Mouse (Mus musculus): ENCODE data around the gene Usp21. TPM values are rescaled to one million over a fixed set of nuclear protein-coding genes. Genes with fewer than 3 reads are reported as not detected.

Gene Usp21
- polyA plus RNA-seq, 1 experiment from 2014 or later, result 89.7 TPM

DNA sequence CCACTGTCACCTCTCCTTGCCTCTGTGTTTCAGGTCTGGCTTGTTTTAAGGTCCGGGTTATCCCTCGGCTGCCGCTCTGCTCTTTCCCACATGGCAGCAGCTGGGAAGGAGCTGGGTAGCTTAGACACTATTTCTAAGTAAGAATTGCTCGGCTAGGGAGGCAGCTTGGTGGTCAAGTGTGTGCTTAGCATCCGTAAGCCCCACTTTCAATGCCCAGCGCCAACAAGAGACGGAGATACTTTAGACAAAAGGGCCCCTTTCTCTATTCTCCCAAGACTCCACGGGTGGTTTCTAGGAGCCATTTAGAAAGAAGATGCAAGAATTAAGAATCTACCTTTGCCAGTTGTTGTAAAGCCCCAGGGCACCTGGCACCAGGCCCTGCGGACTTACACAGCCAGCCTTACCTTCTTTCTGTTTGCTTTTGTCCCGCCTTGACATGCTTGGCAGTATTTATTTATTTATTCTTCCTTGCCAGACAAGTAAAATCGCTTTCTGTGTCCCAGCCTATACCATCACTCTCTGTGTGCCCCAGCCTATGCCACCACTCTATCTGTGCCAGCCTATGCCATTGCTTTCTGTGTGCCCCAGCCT is 12.6 kb downstream of the Usp21 start:
- WGBS, result 75% methylated on average over 11 of the region's 11 CpGs
- ATAC-seq (ENCODE audit: borderline replicate concordance, extremely low read depth, low FRiP score, low TSS enrichment), result no peak

DNA sequence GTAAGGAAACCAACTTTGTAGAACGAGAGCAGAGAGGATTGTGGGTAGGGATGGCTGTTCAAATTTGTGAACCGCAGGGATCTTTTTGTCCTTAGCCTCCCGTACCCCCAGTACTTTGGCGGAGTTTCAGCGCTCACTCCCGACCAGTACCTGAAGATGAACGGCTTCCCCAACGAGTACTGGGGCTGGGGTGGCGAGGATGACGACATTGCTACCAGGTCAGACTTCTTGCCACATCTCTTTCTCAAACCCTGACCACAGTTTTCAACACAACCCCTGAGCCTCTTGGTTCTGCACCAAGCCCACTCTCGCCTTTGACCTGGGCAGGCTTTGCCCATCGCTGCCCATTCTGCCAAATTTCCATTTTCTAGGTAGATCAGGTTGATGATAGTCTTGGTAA is 13.6 kb downstream of the Usp21 start:
- 87% methylated on average over 12 of the region's 12 CpGs for WGBS

More for the DNA sequence above, 12.6 kb downstream of the Usp21 start:
- Histone ChIP-seq H3K27me3 (no peaks in the 10 kb centered on the region), H3K4me2 (no peak overlapping the region), H3K36me3 (peaks cover 62% of the 10 kb centered on the region), H3K4me1 (peaks cover 24% of the 10 kb centered on the region), H3K9me3 (no peaks in the 10 kb centered on the region), H3K9ac (no peak overlapping the region), H3K4me3 (no peak overlapping the region), H3K27ac (no peak overlapping the region)

DNA sequence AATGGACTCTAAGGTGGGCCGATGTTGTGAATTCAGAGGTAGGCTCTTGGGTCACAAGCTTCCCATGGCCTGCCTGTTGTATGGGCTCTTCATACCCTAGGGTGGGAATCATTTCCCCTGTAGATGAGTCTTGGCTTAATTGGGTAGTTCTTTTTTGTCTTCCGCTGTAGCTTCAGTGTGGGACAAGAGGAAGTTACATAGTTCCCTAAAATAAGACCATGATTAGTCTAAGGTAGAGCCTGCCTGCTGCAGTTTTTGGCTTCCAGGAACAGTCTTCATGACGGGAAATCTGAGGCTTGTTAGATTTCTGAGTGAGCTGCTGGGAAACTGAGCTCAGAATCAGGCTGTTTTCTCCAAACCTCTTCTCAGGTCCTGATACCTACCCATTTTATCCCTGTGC is 15.7 kb downstream of the Usp21 start:
- ATAC-seq (ENCODE audit: borderline replicate concordance, extremely low read depth, low FRiP score, low TSS enrichment), result no peak
- H3K27me3 ChIP-seq, result no peaks in the 10 kb centered on the region
- 78% methylated on average over 3 of the region's 3 CpGs for WGBS
- H3K9me3 ChIP-seq, result no peaks in the 10 kb centered on the region
- H3K9ac ChIP-seq, result no peak overlapping the region
- peaks cover 49% of the 10 kb centered on the region for H3K36me3 ChIP-seq
- H3K27ac ChIP-seq, result peak overlapping the region; percentile 78; the same call in 1 of the 2 replicates
- peak overlapping the region; percentile 89 for H3K4me2 ChIP-seq
- peak overlapping the region; percentile 77 for H3K4me3 ChIP-seq
- H3K4me1 ChIP-seq, result peaks cover 21% of the 10 kb centered on the region

More for the DNA sequence above, 13.6 kb downstream of the Usp21 start:
- no peak overlapping the region for H3K9ac ChIP-seq
- H3K36me3 ChIP-seq, result peaks cover 62% of the 10 kb centered on the region
- H3K4me2 ChIP-seq, result no peak overlapping the region
- no peaks in the 10 kb centered on the region for H3K27me3 ChIP-seq
- no peak overlapping the region for H3K27ac ChIP-seq
- ATAC-seq (ENCODE audit: borderline replicate concordance, extremely low read depth, low FRiP score, low TSS enrichment), result no peak
- H3K4me1 ChIP-seq, result peaks cover 21% of the 10 kb centered on the region
- no peak overlapping the region for H3K4me3 ChIP-seq
- no peaks in the 10 kb centered on the region for H3K9me3 ChIP-seq

DNA sequence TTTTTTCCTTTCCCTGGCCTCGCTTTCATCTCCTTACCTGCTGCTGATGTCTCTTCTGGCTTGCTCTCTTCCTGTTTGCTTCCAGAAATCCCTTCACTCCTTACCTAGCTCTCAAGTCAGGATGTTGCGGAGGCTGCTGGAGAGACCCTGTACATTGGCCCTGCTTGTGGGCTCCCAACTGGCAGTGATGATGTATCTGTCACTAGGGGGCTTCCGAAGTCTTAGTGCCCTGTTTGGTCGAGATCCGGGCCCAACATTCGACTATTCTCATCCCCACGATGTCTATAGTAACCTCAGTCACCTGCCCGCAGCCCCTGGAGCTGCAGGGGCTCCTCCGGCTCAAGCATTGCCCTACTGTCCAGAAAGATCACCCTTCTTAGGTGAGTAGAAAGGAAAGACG is 16.2 kb downstream of the Usp21 start:
- peak overlapping the region; percentile 89 for H3K4me2 ChIP-seq
- no peaks in the 10 kb centered on the region for H3K27me3 ChIP-seq
- 58% methylated on average over 10 of the region's 10 CpGs for WGBS
- peak overlapping the region; percentile 77 for H3K4me3 ChIP-seq
- no peak overlapping the region for H3K9ac ChIP-seq
- H3K36me3 ChIP-seq, result peaks cover 44% of the 10 kb centered on the region
- no peaks in the 10 kb centered on the region for H3K9me3 ChIP-seq
- peaks cover 21% of the 10 kb centered on the region for H3K4me1 ChIP-seq
- peak overlapping the region; percentile 78 for H3K27ac ChIP-seq
- no peak for ATAC-seq (ENCODE audit: borderline replicate concordance, extremely low read depth, low FRiP score, low TSS enrichment)

DNA sequence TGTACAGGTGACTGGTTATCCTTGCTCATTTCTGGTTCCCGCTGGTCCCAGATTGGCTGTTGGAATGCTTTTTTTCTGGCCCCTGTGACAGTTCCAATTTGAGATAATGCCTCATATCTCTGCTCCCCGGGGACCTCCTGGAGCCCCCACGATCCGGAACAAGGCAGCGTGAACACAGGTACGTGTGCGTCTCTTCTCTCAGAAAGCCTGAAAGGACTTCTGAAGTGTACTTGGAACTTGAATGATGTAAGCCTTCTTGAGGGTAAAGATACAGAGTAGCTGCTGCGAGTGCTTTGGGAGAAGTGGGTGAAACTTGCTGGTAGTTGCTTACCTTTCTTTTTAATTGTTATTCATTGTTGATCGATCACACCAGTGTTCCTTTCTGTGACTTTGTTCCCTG is 16.6 kb downstream of the Usp21 start:
- H3K27ac ChIP-seq, result peak overlapping the region; percentile 78
- H3K9ac ChIP-seq, result peak overlapping the region; percentile 70
- H3K36me3 ChIP-seq, result peaks cover 40% of the 10 kb centered on the region
- peak overlapping the region; percentile 77 for H3K4me3 ChIP-seq
- H3K9me3 ChIP-seq, result no peaks in the 10 kb centered on the region
- H3K27me3 ChIP-seq, result no peaks in the 10 kb centered on the region
- peaks cover 21% of the 10 kb centered on the region for H3K4me1 ChIP-seq
- WGBS, result 26% methylated on average over 9 of the region's 9 CpGs
- peak overlapping the region; percentile 89 for H3K4me2 ChIP-seq
- ATAC-seq (ENCODE audit: borderline replicate concordance, extremely low read depth, low FRiP score, low TSS enrichment), result no peak

DNA sequence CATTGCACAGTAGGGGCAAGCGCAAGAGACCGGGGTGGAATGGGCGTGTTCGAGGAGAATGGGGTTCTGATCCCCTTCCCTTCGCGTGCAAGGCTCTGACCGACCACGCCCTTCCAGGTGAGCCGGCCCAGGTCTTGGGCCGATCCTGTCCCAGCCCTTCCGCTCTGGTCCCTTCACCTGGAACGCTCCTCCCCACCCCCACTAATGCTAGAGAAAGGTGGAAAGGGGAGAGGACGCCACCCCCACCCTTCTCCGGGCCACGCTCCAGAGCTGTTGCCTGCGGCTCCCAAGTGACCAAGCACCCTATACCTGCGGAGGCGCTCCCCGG is 17.3 kb downstream of the Usp21 start:
- H3K27ac ChIP-seq, result peak overlapping the region; percentile 78
- H3K9me3 ChIP-seq, result no peaks in the 10 kb centered on the region
- peak overlapping the region; percentile 89 for H3K4me2 ChIP-seq
- peak overlapping the region; percentile 77 for H3K4me3 ChIP-seq
- peaks cover 21% of the 10 kb centered on the region for H3K4me1 ChIP-seq
- WGBS, result 1% methylated on average over 19 of the region's 19 CpGs
- peak overlapping the region; percentile 70 for H3K9ac ChIP-seq
- ATAC-seq (ENCODE audit: borderline replicate concordance, extremely low read depth, low FRiP score, low TSS enrichment), result peak; percentile 84
- H3K36me3 ChIP-seq, result peaks cover 33% of the 10 kb centered on the region
- no peaks in the 10 kb centered on the region for H3K27me3 ChIP-seq

DNA sequence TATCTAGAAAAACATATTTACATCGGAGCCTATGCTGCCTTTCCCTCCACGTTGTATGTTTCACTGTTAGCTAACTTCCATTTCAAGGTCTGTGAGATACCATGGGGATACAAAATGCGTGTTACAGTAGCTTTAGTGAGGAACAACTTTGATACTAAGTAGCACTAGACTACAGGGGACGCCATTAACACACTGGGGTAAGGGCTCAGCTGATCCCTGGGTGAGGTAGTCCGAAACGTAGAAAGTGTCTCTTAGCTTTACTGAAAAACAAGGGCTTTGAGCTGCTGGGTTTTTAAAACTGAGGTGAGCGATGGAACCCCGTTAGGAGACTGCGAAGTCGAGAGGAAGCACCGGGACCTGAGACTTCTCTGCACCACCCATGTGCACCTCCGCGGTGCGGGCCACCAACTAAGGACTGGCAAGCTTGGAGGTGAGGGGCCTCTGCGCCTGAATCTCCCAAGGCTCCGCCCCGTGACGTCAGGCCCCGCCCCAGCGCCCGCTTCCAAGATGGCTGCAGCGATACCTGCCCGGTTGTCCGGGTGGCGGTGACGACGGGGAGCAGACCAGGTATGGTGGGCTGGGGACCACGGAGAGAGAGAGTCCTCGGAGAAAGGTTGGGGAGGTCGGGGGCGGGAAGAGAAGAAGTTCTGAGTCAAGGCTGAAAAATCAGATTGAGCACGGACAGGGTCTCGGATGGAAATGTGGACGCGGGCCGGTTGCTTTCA is 17.8 kb downstream of the Usp21 start, which contains the start of gene B4galt3:
Gene B4galt3 (plus strand): TSS at position 481 of the 725 bp plus-strand sequence.
- H3K27me3 ChIP-seq, result no peaks in the 10 kb centered on the region
- peak; percentile 95 for ATAC-seq (ENCODE audit: borderline replicate concordance, extremely low read depth, low FRiP score, low TSS enrichment)
- 3% methylated on average over 36 of the region's 36 CpGs for WGBS
- peak within 1 kb of the TSS; percentile 70 for H3K9ac ChIP-seq
- H3K4me2 ChIP-seq, result peak within 1 kb of the TSS; percentile 89
- H3K4me3 ChIP-seq, result peak within 1 kb of the TSS; percentile 77
- H3K9me3 ChIP-seq, result no peaks in the 10 kb centered on the region
- H3K36me3 ChIP-seq, result peaks cover 28% of the 10 kb centered on the region
- H3K4me1 ChIP-seq, result peaks cover 21% of the 10 kb centered on the region
- peak within 1 kb of the TSS; percentile 78 for H3K27ac ChIP-seq

DNA sequence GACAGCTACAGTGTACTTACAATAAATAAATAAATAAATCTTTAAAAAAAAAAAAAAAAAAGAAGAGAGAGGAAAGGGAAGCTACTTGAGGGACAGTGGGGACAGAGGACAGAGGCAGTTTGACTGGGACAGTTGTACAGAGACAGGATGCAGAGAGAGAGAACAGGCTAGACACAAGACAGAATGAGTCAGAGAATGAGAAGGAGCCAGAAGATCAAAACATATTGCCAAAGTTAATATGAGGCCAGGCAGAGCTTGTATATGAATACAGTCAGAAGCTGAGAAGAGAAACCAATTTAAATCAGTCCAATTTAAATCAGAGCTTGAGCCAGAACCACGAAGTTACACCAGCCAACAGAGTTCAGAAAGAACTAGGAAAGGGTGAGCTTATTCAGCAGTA is 19.4 kb downstream of the Usp21 start:
- no peak for ATAC-seq (ENCODE audit: borderline replicate concordance, extremely low read depth, low FRiP score, low TSS enrichment)
- Histone ChIP-seq H3K27ac (no peak overlapping the region), H3K4me1 (peaks cover 30% of the 10 kb centered on the region), H3K36me3 (peaks cover 14% of the 10 kb centered on the region), H3K9me3 (no peaks in the 10 kb centered on the region), H3K4me3 (no peak overlapping the region), H3K4me2 (no peak overlapping the region), H3K9ac (no peak overlapping the region), H3K27me3 (no peaks in the 10 kb centered on the region)
- WGBS, result 56% methylated on average over 1 of the region's 1 CpGs

DNA sequence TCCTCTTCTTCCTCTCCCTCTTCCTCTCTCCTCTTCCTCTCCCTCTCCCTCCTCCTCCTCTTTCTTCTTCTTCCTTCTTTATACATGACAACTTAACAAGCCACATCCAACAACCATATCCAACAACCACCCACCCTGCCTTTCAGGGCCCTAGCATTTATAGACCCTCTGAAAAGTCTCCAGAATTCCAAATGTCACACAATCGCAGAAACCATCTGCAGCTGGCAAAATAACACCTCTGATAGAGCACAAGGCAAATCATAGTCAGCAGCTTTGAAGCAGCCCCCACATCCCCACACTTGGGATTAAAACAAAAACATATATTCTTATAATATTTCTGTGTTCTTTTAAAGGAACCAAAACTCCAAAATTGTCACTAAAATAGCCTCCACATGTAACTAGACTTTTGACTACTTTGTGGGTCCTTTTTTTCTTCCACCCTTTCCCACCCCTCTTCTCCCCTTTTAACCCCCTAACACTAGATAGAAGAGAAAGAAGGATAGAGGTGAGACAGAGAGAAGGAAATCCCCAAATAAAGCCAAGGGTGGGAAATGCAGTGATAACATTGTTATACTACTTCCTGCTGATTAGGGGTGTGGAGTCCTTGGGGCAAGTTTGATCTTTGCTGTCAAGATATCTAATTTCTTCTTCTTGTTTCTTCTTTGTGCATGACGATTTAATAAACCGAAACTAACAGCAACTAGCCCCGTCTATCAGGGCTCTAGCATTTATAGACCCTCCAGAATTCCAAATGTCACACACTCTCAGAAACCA is 21.6 kb downstream of the Usp21 start:
- 55% methylated on average over 4 of the region's 4 CpGs for WGBS
- Histone ChIP-seq H3K4me2 (no peak overlapping the region), H3K4me3 (no peak overlapping the region), H3K9ac (no peak overlapping the region), H3K27me3 (no peaks in the 10 kb centered on the region), H3K4me1 (peaks cover 33% of the 10 kb centered on the region), H3K36me3 (no peaks in the 10 kb centered on the region), H3K27ac (no peak overlapping the region), H3K9me3 (no peaks in the 10 kb centered on the region)
- no peak for ATAC-seq (ENCODE audit: borderline replicate concordance, extremely low read depth, low FRiP score, low TSS enrichment)

DNA sequence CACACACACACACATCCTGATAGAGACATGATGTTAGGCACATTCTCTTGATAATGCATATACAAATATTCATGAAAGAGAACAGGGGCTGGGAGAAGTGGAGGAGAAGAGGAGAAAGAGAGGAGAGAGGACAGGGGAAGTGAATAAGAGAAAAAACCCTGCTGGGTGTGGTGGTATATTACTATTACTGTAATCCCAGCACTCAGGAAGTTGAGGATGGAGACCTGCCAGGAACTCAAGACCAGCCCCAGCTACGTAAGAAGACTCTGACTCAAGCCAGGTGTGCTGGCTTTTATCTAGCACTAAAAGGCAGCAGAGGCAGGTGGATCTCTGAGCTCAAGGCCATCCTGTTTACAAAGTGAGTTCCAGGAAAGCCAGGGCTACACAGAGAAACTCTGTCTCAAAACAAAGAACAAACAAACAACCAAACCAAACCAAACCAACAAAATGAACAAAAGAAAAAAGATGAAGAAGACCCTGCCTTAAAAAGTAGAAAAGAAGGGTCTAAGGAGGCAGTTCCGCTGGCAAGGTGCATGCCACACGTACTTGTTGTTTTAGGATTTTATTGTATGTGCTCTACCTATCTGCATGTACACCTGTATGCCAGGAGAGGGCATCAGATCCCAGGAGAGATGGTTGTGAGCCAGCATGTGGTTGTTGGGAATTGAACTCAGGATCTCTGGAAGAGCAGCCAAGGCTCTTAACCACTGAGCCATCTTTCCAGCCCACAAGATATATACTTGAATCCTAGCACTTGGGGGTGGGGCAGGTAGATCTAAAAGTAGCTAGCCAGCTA is 23.9 kb downstream of the Usp21 start:
- WGBS, result 67% methylated on average over 3 of the region's 3 CpGs
- Histone ChIP-seq H3K9me3 (no peaks in the 10 kb centered on the region), H3K4me2 (no peak overlapping the region), H3K4me3 (no peak overlapping the region), H3K27me3 (no peaks in the 10 kb centered on the region), H3K27ac (peak overlapping the region; percentile 97), H3K36me3 (no peaks in the 10 kb centered on the region), H3K9ac (no peak overlapping the region), H3K4me1 (peaks cover 38% of the 10 kb centered on the region)
- ATAC-seq (ENCODE audit: borderline replicate concordance, extremely low read depth, low FRiP score, low TSS enrichment), result no peak

DNA sequence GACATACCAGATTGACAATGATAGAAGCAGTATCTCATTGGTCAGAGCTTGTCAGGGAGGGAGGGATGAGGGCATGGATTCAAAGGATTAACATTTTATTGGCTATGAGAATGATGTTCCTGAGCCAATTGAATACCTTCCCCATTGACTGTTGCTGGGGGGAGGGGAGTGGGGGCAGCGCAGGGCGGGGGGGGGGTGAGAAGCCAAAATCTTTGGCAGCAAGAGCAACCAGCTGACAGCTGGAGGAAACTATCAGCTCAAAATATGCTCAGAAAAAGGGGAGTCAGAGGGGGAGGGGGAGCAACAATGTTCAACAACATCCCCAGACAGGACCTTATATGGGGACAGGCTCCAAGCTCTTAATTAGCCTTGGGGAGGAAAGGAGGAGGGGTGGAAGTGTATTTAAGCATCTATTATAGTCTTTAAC is 24.6 kb downstream of the Usp21 start:
- no peak overlapping the region for H3K9ac ChIP-seq
- no peaks in the 10 kb centered on the region for H3K27me3 ChIP-seq
- no peaks in the 10 kb centered on the region for H3K9me3 ChIP-seq
- H3K4me2 ChIP-seq, result peak overlapping the region; percentile 55
- H3K4me1 ChIP-seq, result peaks cover 38% of the 10 kb centered on the region
- peak; percentile 93 for ATAC-seq (ENCODE audit: borderline replicate concordance, extremely low read depth, low FRiP score, low TSS enrichment)
- 0% methylated on average over 2 of the region's 2 CpGs for WGBS
- peak overlapping the region; percentile 97 for H3K27ac ChIP-seq
- no peak overlapping the region for H3K4me3 ChIP-seq
- no peaks in the 10 kb centered on the region for H3K36me3 ChIP-seq
